Mouse (Mus musculus) layer of hippocampus, adult 8-10 months (tissue): Measurements from ENCODE around the gene Omt2a. TPM values are rescaled to one million over a fixed set of nuclear protein-coding genes. Genes with fewer than 3 reads are reported as not detected.
"Not testable (repeated sequence)": the region's sequence is repeated elsewhere in the genome, so short reads cannot be mapped to it uniquely, and the experiment has no call there.

ENCODE experiments used
- DNase-seq, 2 experiments: peaks; one replicate each; pipeline ENCODE4 v3.0.0; 2022; ENCODE audit warnings: low spot score in 2 of 2
- total RNA-seq, 4 experiments: library from RNA; stranded (reverse); gene quantifications; 2 replicates each; pipeline ENCODE4 v1.2.4; 2022

Gene Omt2a
- total RNA-seq, 4 experiments from 2014 or later, result not detected

GRCm38 (mm10) chr9:78298232-78298631 lies 16.4 kb downstream of the Omt2a start:
- DNase-seq, result no peak

- DNase-seq, result peak in 1 of 2 experiments; percentile 10
These were observed 18.5 kb downstream of the Omt2a start for GRCm38 (mm10) chr9:78296089-78296488.

DNA sequence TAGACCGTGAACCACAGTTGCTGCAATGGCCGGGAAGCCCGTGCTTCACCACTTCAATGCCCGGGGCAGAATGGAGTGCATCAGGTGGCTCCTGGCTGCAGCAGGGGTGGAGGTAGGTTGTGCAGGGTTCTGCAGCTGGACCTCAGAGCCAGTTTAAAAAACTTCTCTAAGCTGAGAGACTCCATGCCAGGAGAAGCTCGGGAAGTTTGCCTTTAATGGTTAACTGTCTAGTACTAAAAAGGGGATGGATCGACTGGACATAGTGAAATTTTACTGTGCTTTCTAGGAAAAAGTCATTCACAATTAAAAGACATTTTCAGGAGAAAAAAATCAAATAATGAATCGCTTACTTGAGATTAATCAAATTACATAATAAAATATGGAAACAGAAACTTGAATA lies 19.8 kb downstream of the Omt2a start:
- DNase-seq, result not testable (repeated sequence)

- DNase-seq, result not testable (repeated sequence)
These were observed 20.9 kb downstream of the Omt2a start for GRCm38 (mm10) chr9:78293683-78294082.

- DNase-seq, result not testable (repeated sequence)
These were observed 22.1 kb downstream of the Omt2a start for GRCm38 (mm10) chr9:78292462-78292861.

DNA sequence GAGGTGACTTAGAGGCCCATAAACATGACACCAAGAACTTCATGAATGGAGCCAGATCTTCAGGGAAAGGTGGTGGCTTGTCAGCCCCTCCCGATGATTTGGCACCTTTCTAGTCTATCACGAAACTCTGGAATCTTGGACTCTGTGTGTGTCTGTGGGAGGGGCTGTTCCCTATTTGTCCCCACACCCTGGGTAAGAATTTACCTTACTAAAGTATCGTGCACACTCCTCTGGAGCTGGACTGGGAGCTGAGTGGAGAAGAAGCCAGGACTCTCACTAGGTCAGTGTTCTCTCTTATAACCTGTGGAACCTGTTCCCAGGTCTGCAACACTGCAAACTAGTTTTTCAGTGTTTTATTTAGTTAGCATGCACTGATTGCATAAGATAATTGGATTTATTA lies 24.9 kb downstream of the Omt2a start, which contains the start of gene Gm10639:
Gene Gm10639 (plus strand): TSS at position 201 of the 400 bp plus-strand sequence.
- not testable (repeated sequence) for DNase-seq

- not testable (repeated sequence) for DNase-seq
These were observed 25.5 kb downstream of the Omt2a start for GRCm38 (mm10) chr9:78289063-78289462.

DNA sequence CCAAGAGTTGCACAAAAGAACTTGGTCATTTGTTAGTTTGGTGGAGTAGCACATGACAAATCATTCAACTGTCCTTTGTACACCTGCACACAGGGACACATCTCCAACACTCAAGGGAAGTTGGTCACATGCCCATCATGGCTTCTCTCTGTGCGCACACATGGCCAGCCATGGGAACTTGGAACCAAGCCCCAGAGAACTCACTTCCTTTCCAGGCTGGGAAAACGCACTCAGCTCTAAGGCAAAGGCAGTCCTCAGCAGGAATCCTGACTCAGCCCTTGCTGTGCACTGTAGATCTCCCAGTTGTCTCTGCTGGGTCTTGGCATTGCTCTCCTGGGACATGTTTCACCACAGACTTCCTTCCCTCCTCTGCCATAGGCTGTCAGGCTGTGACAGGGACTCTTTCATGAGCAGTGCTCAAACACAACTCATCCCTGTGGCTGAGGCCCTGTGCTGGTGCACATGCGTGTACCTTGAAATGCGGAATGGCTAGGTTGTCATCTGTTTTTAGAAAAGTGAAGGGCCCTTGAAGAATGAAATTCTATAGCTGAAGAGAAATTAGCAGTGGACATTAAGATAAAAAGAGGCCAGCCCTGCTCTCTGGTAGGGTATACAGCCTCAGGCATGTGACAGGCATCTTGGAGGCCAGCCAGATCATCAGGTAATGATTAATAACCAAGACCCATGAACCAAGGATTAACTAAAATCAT lies 32.4 kb downstream of the Omt2a start:
- DNase-seq, result not testable (repeated sequence)

DNA sequence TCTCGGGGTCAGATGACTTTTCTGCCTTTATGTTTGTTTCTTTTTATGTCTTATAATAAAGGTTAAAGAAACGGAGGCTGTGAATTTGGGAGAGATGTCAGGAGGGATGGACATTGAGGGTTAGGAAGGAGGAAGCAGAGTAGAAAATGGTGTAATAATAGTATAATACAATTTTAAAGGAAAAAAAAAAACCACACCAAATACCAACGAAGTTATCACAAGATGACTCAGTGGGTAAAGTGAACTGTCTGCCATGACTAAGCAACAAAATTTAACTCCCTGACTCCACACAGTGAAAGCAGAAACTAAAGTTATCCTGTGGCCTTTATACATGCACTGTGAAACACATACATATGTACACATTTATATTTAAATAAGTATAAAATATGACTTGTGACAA lies 43.7 kb downstream of the Omt2a start:
- DNase-seq, result not testable (repeated sequence)

Other genes starting within 250 kb of the Omt2a start
- gene Fbxo9, start 205.7 kb downstream of the Omt2a start, total RNA-seq, result 100 to 1,000 TPM in 1 of 4 experiments, 10 to 100 TPM in 3; 89.9 to 102 (median 97.3) TPM
- gene Ick, start 205.6 kb downstream of the Omt2a start, total RNA-seq, result 10 to 100 TPM; 18.6 to 20.7 (median 19.9) TPM
- 10 to 100 TPM; 50.5 to 52.8 (median 51.7) TPM for gene Gsta4, start 132.0 kb downstream of the Omt2a start, total RNA-seq
- gene Gsta1, start 84.1 kb downstream of the Omt2a start, total RNA-seq, result not detected
- gene Gm3776, start 57.7 kb downstream of the Omt2a start, total RNA-seq, result not detected
- gene Gm10639, start 24.9 kb downstream of the Omt2a start, total RNA-seq, result not detected
- gene Omt2b, start 12.8 kb upstream of the Omt2a start, total RNA-seq, result not detected
- 1 to 10 TPM in 1 of 4 experiments, under 1 TPM in 2, not detected in 1; 0.45 to 2.6 (median 0.64) TPM for gene Gsta2, start 41.0 kb upstream of the Omt2a start, total RNA-seq
- under 1 TPM in 1 of 4 experiments, not detected in 3; 0.98 TPM for gene Dppa5a, start 53.4 kb upstream of the Omt2a start, total RNA-seq
- gene Ooep, start 63.9 kb upstream of the Omt2a start, total RNA-seq, result under 1 TPM in 1 of 4 experiments, not detected in 3; 0.14 TPM
- under 1 TPM in 2 of 4 experiments, not detected in 2; 0.14 to 0.20 TPM for gene Ddx43, start 81.0 kb upstream of the Omt2a start, total RNA-seq
- gene Cgas, start 128.4 kb upstream of the Omt2a start, total RNA-seq, result 1 to 10 TPM in 2 of 4 experiments, under 1 TPM in 2; 0.68 to 1.5 (median 0.91) TPM
- 10 to 100 TPM; 20.4 to 27.7 (median 26.1) TPM for gene Mto1, start 133.4 kb upstream of the Omt2a start, total RNA-seq
- gene Gm17324, start 134.0 kb upstream of the Omt2a start, total RNA-seq, result 1 to 10 TPM in 1 of 4 experiments, under 1 TPM in 3; 0.60 to 1.3 (median 0.79) TPM
- gene Eef1a1, start 174.4 kb upstream of the Omt2a start, total RNA-seq, result 1,000 to 10,000 TPM; 2,504 to 3,682 (median 3,062) TPM